Mouse (Mus musculus) mesoderm, embryonic 11.5 days (tissue): ENCODE measurements at regions not wholly inside any gene's neighbourhood (a gene's known extent, or its start where the extent isn't known, plus 50 kb on each side); places are given as distances from the start of the nearest gene placed in this dataset.
A peak's percentile ranks its signal among the peaks of the same experiment; 100 is the strongest.

Experiments
- DNase-seq: peaks from one replicate; pipeline ENCODE4 v3.0.0-alpha.2; 2012; ENCODE audit warnings: low read depth, low spot score

- DNase-seq, result no peak
Measured at GRCm38 (mm10) chr12:54385401-54385800, 181.7 kb upstream of the Egln3 start.

GRCm38 (mm10) chr12:54384116-54384515 lies 180.5 kb upstream of the Egln3 start:
- DNase-seq, result no peak

DNA sequence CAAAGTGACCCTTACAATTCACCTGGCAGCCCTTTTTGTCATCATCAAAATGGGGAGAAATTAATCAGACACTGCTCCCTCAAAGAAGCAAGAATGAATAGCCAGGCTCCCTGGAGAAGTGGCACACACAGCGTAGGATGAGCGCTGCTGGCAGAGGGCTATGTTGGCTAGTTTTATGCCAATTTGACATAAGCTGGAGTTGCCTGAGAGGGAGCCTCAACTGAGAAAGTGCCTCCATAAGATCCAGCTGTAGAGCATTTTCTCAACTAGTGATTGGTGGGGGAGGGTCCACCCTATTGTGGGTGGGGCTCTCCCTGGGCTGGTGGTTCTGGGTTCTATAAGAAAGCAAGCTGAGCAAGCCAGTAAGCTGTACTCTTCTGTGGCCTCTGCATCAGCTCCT lies 179.3 kb upstream of the Egln3 start:
- DNase-seq, result no peak

- no peak for DNase-seq
Measured at GRCm38 (mm10) chr12:54382061-54382460, 178.4 kb upstream of the Egln3 start.

- DNase-seq, result no peak
Measured at GRCm38 (mm10) chr12:54380322-54380721, 176.7 kb upstream of the Egln3 start.

GRCm38 (mm10) chr12:54378576-54378975 lies 174.9 kb upstream of the Egln3 start:
- no peak for DNase-seq

- DNase-seq, result no peak
Measured at GRCm38 (mm10) chr12:54374060-54374459, 170.4 kb upstream of the Egln3 start.

- no peak for DNase-seq
Measured at GRCm38 (mm10) chr12:54369217-54369616, 165.6 kb upstream of the Egln3 start.

- no peak for DNase-seq
Measured at GRCm38 (mm10) chr12:54364381-54365095, 160.9 kb upstream of the Egln3 start.

DNA sequence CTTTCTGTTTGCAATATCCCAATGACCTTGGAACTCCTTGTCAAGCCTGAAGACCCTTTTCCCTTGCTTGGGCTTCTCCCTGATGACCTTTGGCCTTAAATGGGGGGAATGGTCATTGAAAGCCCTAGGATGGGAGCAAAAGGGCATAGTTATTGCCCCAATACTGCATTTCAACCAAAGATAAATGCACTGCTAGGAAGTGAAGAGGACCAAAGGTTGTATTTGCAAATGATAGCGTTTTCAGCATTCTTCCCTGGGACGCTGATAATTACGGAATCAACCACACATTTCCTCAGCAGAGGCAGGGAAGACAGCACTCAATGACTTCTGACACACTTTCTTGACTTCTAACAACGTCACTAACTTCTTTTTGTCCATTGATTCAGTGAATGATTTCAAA lies 158.1 kb upstream of the Egln3 start:
- no peak for DNase-seq

DNA sequence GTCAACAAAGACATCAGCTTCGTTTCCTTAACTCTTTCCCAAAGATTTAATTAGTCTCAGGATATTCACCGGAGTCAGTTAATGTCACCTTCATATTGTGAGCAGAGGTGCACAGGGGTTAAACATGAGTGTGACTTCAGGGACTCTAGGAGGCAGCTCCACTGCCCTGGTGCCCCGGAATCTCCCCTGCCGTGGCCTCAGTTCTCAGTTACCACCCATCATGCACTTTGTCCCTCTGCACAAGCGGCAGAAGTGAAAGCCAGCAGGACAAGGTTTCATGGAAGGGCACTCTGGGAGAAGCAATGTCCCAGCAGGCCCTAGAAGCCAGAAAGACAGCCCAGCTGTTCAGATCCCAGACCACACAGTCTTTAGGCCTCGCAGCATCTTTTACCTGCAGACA lies 150.5 kb upstream of the Egln3 start:
- peak; percentile 27 for DNase-seq

DNA sequence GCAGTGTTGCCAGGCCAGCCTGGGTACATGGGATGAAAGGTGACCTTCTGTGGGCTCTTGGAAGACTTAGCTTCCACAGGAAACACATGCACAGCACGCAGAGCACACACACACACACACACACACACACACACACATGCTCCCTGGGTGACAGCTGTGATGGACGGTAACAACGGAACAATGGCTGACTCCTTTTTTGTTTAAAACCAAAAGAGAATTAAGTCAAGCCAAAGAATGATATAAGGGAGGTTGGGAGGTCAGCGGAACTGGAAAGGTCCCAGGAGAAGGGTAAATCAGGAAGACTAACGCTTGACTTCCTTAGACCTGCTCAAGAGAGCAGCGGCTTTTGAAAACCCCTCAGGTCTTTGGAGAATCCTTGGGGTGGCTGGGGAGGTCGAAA lies 150.0 kb upstream of the Egln3 start:
- DNase-seq, result peak; percentile 69

DNA sequence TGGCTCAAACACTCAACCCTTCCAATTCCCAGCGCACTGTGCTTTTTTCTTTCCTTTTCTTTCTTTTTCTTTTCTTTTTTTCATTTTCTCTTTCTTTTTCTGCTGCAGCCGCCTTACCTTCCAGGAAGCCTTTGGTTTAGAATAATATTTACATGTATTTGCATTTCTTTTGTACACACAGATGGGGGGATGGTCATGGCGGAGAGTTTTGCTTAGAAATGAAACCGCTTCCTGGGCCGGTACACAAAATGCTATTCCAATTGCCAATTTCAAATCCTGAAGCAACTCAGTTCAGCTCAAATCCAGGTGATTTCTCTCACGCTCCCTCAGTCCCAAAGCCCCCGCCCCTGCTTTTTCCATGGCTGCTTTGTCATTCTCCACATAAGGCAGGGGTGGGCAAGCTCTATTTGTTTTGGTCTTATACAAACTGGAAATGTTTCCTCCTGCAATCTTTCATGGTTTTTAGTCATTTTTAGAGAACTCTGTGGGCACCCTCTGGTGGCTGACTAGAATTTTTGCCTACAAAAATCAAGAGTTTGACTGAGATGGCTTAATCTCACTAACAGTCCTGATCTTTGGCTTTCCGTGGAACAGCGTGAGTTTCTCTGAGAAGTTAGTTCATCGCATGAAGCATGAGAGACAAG lies 149.4 kb upstream of the Egln3 start:
- DNase-seq, result no peak

GRCm38 (mm10) chr12:54350293-54350692 lies 146.6 kb upstream of the Egln3 start:
- DNase-seq, result no peak

DNA sequence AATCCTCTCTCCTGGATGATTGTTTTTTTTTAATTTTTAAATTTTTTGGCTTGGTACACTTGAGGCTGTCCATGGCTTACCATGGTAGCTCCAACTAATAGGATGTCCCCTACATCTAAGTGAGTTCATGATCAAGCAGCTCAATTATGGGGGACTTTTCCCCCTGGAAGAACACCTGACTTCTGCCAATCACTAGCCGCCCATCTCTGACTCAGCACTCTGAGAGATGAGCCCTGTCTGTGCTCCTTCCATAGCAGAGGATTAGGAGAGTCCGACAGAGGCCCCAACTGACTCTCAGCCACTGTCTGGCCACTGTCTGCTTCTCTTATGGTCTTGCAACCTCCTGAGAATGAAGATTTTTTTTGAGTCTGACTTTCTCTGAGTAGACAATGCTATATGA lies 145.7 kb upstream of the Egln3 start:
- no peak for DNase-seq

DNA sequence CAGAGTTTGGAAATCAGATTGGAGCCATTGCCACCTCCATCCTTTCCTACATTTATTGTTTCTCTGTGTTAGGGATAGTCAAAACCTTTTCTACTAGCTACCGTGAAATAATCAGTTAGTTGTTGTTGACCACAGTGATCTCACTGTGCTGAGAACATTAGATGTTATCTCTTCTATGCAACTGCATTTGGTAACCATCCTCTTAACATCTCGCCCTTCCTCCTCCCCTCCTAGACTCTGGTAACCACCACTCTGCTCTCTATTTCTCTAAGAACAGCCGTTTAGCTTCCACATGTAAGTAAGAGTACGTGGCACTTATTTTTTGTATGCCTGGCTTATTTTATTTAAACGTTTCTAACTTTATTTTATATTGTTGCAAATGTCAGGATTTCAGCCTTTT lies 139.8 kb upstream of the Egln3 start:
- no peak for DNase-seq

GRCm38 (mm10) chr12:54335509-54335908 lies 131.8 kb upstream of the Egln3 start:
- no peak for DNase-seq

- no peak for DNase-seq
Measured at GRCm38 (mm10) chr12:54334491-54335132, 131.0 kb upstream of the Egln3 start.

GRCm38 (mm10) chr12:54333632-54334321 lies 130.1 kb upstream of the Egln3 start:
- DNase-seq, result no peak

DNA sequence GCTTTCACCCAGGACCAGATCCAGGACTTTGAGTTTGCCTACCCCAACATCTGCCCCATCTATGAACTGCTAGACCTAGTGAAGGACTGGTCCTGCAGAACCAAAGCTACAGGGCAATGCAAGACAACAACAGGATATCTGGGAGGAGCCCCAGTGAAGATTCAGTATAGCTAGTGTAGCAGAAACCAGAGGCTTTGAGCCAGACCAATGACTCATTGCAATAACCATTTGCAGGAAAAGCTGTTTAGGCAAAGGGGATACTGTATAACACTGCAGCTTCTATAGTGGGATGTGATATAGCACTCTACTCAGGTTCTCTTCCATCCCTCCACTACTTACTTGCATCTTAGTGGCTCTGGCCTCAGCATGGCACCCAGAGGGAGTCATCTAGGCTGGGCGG lies 123.8 kb upstream of the Egln3 start:
- no peak for DNase-seq

DNA sequence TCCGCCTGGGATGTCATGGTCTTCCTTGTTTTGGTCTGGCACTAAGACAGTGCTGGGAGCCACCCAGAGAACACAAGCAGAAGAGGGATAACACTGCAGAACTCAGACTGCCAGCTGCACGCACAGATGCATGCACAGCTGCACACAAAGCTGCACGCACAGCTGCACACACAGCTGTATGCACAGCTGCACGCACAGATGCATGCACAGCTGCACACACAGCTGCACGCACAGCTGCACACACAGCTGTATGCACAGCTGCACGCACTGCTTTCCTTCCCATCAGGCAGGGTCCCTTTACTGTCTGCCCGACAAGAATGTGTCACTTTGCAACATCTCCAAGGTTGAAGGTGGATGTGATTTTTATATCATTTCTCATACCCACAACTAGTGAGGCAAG lies 122.9 kb upstream of the Egln3 start:
- no peak for DNase-seq

- no peak for DNase-seq
Measured at GRCm38 (mm10) chr12:54320533-54320932, 116.9 kb upstream of the Egln3 start.
